Mouse (Mus musculus): ENCODE measurements around the gene Tspan33. TPM values are rescaled to one million over a fixed set of nuclear protein-coding genes. Genes with fewer than 3 reads are reported as not detected.

The Tspan33 gene
- polyA plus RNA-seq, 1 experiment from 2014 or later = 2.2 TPM

Other genes with a start within 250 kb of the Tspan33 start
- gene Atp6v1f, start 226.5 kb upstream of the Tspan33 start, polyA plus RNA-seq (2014; fragmentation: Nextera tagmentation; extraction: Ambion mirVana) = 340 and 395 TPM in 2 replicates
- 0.27 TPM in 1 of 2 replicates, not detected in the other for gene Atp6v1fnb, start 222.8 kb upstream of the Tspan33 start, polyA plus RNA-seq (2014; fragmentation: Nextera tagmentation; extraction: Ambion mirVana)
- gene Kcp, start 186.3 kb upstream of the Tspan33 start, polyA plus RNA-seq (2014; fragmentation: Nextera tagmentation; extraction: Ambion mirVana) = 5.8 and 10.6 TPM in 2 replicates
- gene Irf5, start 167.6 kb upstream of the Tspan33 start, polyA plus RNA-seq (2014; fragmentation: Nextera tagmentation; extraction: Ambion mirVana) = 0.98 and 1.4 TPM in 2 replicates
- gene Tnpo3, start 84.3 kb upstream of the Tspan33 start, polyA plus RNA-seq (2014; fragmentation: Nextera tagmentation; extraction: Ambion mirVana) = 97.5 and 105 TPM in 2 replicates
- 9.7 and 10.4 TPM in 2 replicates for gene Smo, start 41.3 kb downstream of the Tspan33 start, polyA plus RNA-seq (2014; fragmentation: Nextera tagmentation; extraction: Ambion mirVana)
- 8.6 and 11.5 TPM in 2 replicates for gene Ahcyl2, start 73.8 kb downstream of the Tspan33 start, polyA plus RNA-seq (2014; fragmentation: Nextera tagmentation; extraction: Ambion mirVana)
- 1.7 and 2.7 TPM in 2 replicates for gene Strip2, start 222.8 kb downstream of the Tspan33 start, polyA plus RNA-seq (2014; fragmentation: Nextera tagmentation; extraction: Ambion mirVana)

All from forebrain, embryonic 14.5 days (tissue).